In the genomic region with DNA sequence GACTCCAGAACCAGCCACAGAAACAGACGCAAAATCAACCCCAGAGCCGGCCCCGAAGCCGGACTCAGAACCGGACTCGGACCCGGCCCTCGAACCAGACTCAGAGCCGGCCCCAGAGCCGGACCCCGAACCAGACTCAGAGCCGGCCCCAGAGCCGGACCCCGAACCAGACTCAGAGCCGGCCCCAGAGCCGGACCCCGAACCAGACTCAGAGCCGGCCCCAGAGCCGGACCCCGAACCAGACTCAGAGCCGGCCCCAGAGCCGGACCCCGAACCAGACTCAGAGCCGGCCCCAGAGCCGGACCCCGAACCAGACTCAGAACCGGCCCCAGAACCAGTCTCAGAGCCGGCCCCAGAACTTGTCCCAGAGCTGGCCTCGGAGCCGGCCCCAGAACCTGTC, we compare ENCODE assay signal across 8 mouse cellular contexts. TPM values are rescaled to one million over a fixed set of nuclear protein-coding genes. Genes with fewer than 3 reads are reported as not detected.
DNase-seq lines count a peak whose midpoint lies in the region; ATAC-seq and TF ChIP-seq lines count a peak whose summit lies in the region.
"Not testable (repeated sequence)": the region's sequence is repeated elsewhere in the genome, so short reads cannot be mapped to it uniquely, and the experiment has no call there.

A gene (plus strand): TSS at position 301 of the 400 bp plus-strand sequence.

- H3K9me3 ChIP-seq in forebrain, embryonic 12.5 days; heart, embryonic 14.5 days (ENCODE audit: control insufficient read depth, low read length); intestine, embryonic 14.5 days (ENCODE audit: control insufficient read depth, low read length); limb, embryonic 11.5 days (ENCODE audit: control insufficient read depth, low read length); liver, postnatal 0 days (ENCODE audit: low read length); midbrain, embryonic 15.5 days; stomach, embryonic 16.5 days (replicated peaks; ENCODE audit: control insufficient read depth, low read length): not testable (repeated sequence)

- TF ChIP-seq EP300 in liver, postnatal 0 days (IDR thresholded peaks at IDR 0.05; ENCODE audit: low read depth) = not testable (repeated sequence)

- 14% methylated on average over 19 of the region's 30 CpGs for WGBS in forebrain, embryonic 12.5 days
- 27% methylated on average over 23 of the region's 30 CpGs for WGBS in heart, embryonic 14.5 days
- WGBS in intestine, embryonic 14.5 days = 26% methylated on average over 9 of the region's 30 CpGs
- 30% methylated on average over 11 of the region's 30 CpGs for WGBS in limb, embryonic 11.5 days
- WGBS in liver, postnatal 0 days (ENCODE audit: insufficient replicate concordance) = 14% methylated on average over 10 of the region's 30 CpGs
- 22% methylated on average over 24 of the region's 30 CpGs for WGBS in midbrain, embryonic 15.5 days
- 12% methylated on average over 16 of the region's 30 CpGs for WGBS in stomach, embryonic 16.5 days

- TF ChIP-seq CTCF in liver, postnatal 0 days (IDR thresholded peaks at IDR 0.05; ENCODE audit: low read depth) = not testable (repeated sequence)

- not testable (repeated sequence) for ATAC-seq in forebrain, embryonic 12.5 days (ENCODE audit: low FRiP score); heart, embryonic 14.5 days (ENCODE audit: insufficient number of reproducible peaks, insufficient read depth, low FRiP score, low read depth); intestine, embryonic 14.5 days (replicated peaks; ENCODE audit: low FRiP score, low TSS enrichment, low read depth); limb, embryonic 11.5 days (ENCODE audit: insufficient number of reproducible peaks, low FRiP score, low TSS enrichment, low read depth); liver, postnatal 0 days; midbrain, embryonic 15.5 days (replicated peaks); stomach, embryonic 16.5 days (ENCODE audit: insufficient read depth, low FRiP score)

- H3K9ac ChIP-seq in forebrain, embryonic 12.5 days; intestine, embryonic 14.5 days (ENCODE audit: low read length); limb, embryonic 11.5 days (ENCODE audit: low read length); liver, postnatal 0 days (replicated peaks); midbrain, embryonic 15.5 days; stomach, embryonic 16.5 days (ENCODE audit: low read length): not testable (repeated sequence)
- H3K9ac ChIP-seq in heart, embryonic 14.5 days (ENCODE audit: low read length) = peak within 1 kb of the TSS; percentile 48; the same call in 1 of the 2 replicates

- peaks cover 17% of the 10 kb centered on the region for H3K27me3 ChIP-seq in forebrain, embryonic 12.5 days
- H3K27me3 ChIP-seq in heart, embryonic 14.5 days (ENCODE audit: control insufficient read depth, insufficient read depth, low read length); limb, embryonic 11.5 days (ENCODE audit: control insufficient read depth, insufficient read depth, low read length); midbrain, embryonic 15.5 days (replicated peaks): not testable (repeated sequence)
- peaks cover 15% of the 10 kb centered on the region for H3K27me3 ChIP-seq in intestine, embryonic 14.5 days (replicated peaks; ENCODE audit: control insufficient read depth, insufficient read depth, low read length)
- 0 out of 2 replicates have a peak, but pooled peaks cover 23% of the 10 kb centered on the region for H3K27me3 ChIP-seq in liver, postnatal 0 days (ENCODE audit: insufficient read depth, low read length)
- H3K27me3 ChIP-seq in stomach, embryonic 16.5 days (ENCODE audit: control insufficient read depth, insufficient read depth, low read length) = peaks cover 12% of the 10 kb centered on the region

- H3K36me3 ChIP-seq in forebrain, embryonic 12.5 days (replicated peaks); heart, embryonic 14.5 days (ENCODE audit: control insufficient read depth, insufficient read depth, low read length); intestine, embryonic 14.5 days (ENCODE audit: control insufficient read depth, insufficient read depth, low read length); limb, embryonic 11.5 days (ENCODE audit: control insufficient read depth, insufficient read depth, low read length); liver, postnatal 0 days (replicated peaks; ENCODE audit: insufficient read depth, low read length); midbrain, embryonic 15.5 days (replicated peaks); stomach, embryonic 16.5 days (ENCODE audit: control insufficient read depth, insufficient read depth, low read length): not testable (repeated sequence)

- H3K4me3 ChIP-seq in brown adipose tissue, adult 24 weeks (ENCODE audit: insufficient read depth, low read depth, low read length) = peak within 1 kb of the TSS; percentile 42
- H3K4me3 ChIP-seq in forebrain, embryonic 12.5 days (replicated peaks) = peak within 1 kb of the TSS; percentile 39
- H3K4me3 ChIP-seq in heart, embryonic 14.5 days (ENCODE audit: control insufficient read depth in 1 of 2, insufficient read depth in 1 of 2, low read depth in 1 of 2, low read length in 2 of 2) = peak within 1 kb of the TSS; percentile 41 to 53
- peak within 1 kb of the TSS; percentile 31 for H3K4me3 ChIP-seq in intestine, embryonic 14.5 days (ENCODE audit: low read depth, low read length)
- H3K4me3 ChIP-seq in limb, embryonic 11.5 days (ENCODE audit: low read depth, low read length) = peak within 1 kb of the TSS; percentile 20
- not testable (repeated sequence) for H3K4me3 ChIP-seq in liver, postnatal 0 days (ENCODE audit: low read depth, low read length)
- peak within 1 kb of the TSS; percentile 43 for H3K4me3 ChIP-seq in midbrain, embryonic 15.5 days
- H3K4me3 ChIP-seq in stomach, embryonic 16.5 days (replicated peaks; ENCODE audit: low read length) = peak within 1 kb of the TSS; percentile 35

- H3K27ac ChIP-seq in brown adipose tissue, adult 24 weeks (replicated peaks; ENCODE audit: low read depth, low read length); forebrain, embryonic 12.5 days; heart, embryonic 14.5 days (replicated peaks in 1 of 2; ENCODE audit: control insufficient read depth in 1 of 2, insufficient read depth in 1 of 2, low read depth in 2 of 2, low read length in 2 of 2); intestine, embryonic 14.5 days (ENCODE audit: low read depth); limb, embryonic 11.5 days (replicated peaks; ENCODE audit: low read depth, low read length); liver, postnatal 0 days (ENCODE audit: low read depth); midbrain, embryonic 15.5 days; stomach, embryonic 16.5 days (ENCODE audit: low read length): not testable (repeated sequence)

- not testable (repeated sequence) for DNase-seq in intestine, embryonic 14.5 days (ENCODE audit: low spot score); limb, embryonic 11.5 days (ENCODE audit: low spot score); liver, postnatal 0 days

- H3K4me1 ChIP-seq in brown adipose tissue, adult 24 weeks (ENCODE audit: control insufficient read depth, insufficient read depth, insufficient read length, low read length); forebrain, embryonic 12.5 days; heart, embryonic 14.5 days (ENCODE audit: control insufficient read depth in 2 of 2, insufficient read depth in 2 of 2, low read length in 2 of 2); intestine, embryonic 14.5 days (replicated peaks; ENCODE audit: control insufficient read depth, insufficient read depth, low read length); limb, embryonic 11.5 days (ENCODE audit: control insufficient read depth, insufficient read depth, low read length); liver, postnatal 0 days (ENCODE audit: insufficient read depth); midbrain, embryonic 15.5 days; stomach, embryonic 16.5 days (ENCODE audit: control insufficient read depth, insufficient read depth, low read length): not testable (repeated sequence)

- H3K4me2 ChIP-seq in forebrain, embryonic 12.5 days = peak within 1 kb of the TSS; percentile 57
- peak within 1 kb of the TSS; percentile 66 for H3K4me2 ChIP-seq in heart, embryonic 14.5 days (ENCODE audit: low read length)
- H3K4me2 ChIP-seq in intestine, embryonic 14.5 days (ENCODE audit: low read length) = peak within 1 kb of the TSS; percentile 48
- H3K4me2 ChIP-seq in limb, embryonic 11.5 days (ENCODE audit: low read depth, severe bottlenecking) = peak within 1 kb of the TSS; percentile 40
- H3K4me2 ChIP-seq in liver, postnatal 0 days (ENCODE audit: low read depth, low read length) = peak within 1 kb of the TSS; percentile 48
- peak within 1 kb of the TSS; percentile 59 for H3K4me2 ChIP-seq in midbrain, embryonic 15.5 days
- peak within 1 kb of the TSS; percentile 56 for H3K4me2 ChIP-seq in stomach, embryonic 16.5 days (ENCODE audit: low read depth, low read length)

RNA-seq across cellular contexts. Expression of the gene that starts here (rescaled TPM):
- not detected in 2 replicates for polyA plus RNA-seq in brown adipose tissue, adult 24 weeks (2012; ENCODE audit: insufficient read depth, insufficient read length, missing spikeins)
- 0.38 and 0.51 TPM in 2 replicates for polyA plus RNA-seq in forebrain, embryonic 12.5 days (2016; fragmentation: Nextera tagmentation; extraction: Ambion mirVana)
- polyA plus RNA-seq in heart, embryonic 14.5 days (2014; fragmentation: Nextera tagmentation; extraction: Ambion mirVana) = 6.8 and 7.3 TPM in 2 replicates
- 0.15 and 0.28 TPM in 2 replicates for polyA plus RNA-seq in intestine, embryonic 14.5 days (2014; fragmentation: Nextera tagmentation; extraction: Ambion mirVana)
- 1.3 and 1.8 TPM in 2 replicates for polyA plus RNA-seq in limb, embryonic 11.5 days (2014; fragmentation: Nextera tagmentation; extraction: Ambion mirVana)
- not detected in 2 replicates for polyA plus RNA-seq in liver, postnatal 0 days (2015; fragmentation: Nextera tagmentation; extraction: Ambion mirVana)
- 1.5 and 2.0 TPM in 2 replicates for polyA plus RNA-seq in midbrain, embryonic 15.5 days (2015; fragmentation: Nextera tagmentation; extraction: Ambion mirVana)
- polyA plus RNA-seq in stomach, embryonic 16.5 days (2015; fragmentation: Nextera tagmentation; extraction: Ambion mirVana) = 0.05 and 0.06 TPM in 2 replicates
